Mouse (Mus musculus) spleen, adult 18-20 months (tissue): Measurements from ENCODE around the gene Ctsf.
"Not testable (repeated sequence)": the region's sequence is repeated elsewhere in the genome, so short reads cannot be mapped to it uniquely, and the experiment has no call there.

Experiments
- DNase-seq, 2 experiments: peaks; one replicate each; pipeline ENCODE4 v3.0.0; 2022; ENCODE audit warnings: mixed read lengths in 2 of 2

The Ctsf gene

DNA sequence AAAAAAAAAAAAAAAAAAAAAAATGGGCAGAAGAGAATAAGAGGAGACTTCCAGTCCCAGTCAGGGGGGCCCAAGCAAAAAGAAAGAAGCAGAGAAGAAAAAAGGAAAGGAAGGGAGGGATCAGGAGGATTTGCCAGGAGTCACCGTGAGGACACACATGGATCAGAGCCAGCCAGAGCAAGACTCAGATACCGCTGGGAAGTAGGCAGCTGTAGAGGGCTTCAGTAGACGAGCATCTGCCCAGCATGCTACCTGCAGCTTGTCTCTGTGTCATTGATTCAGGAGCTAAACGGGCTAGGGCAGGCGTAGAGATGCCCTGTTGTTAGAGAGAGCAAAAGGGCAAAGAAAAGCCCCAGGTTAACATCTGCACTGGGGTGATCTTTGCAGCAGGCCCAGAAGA is 4.6 kb upstream of the Ctsf start:
- no peak for DNase-seq

DNA sequence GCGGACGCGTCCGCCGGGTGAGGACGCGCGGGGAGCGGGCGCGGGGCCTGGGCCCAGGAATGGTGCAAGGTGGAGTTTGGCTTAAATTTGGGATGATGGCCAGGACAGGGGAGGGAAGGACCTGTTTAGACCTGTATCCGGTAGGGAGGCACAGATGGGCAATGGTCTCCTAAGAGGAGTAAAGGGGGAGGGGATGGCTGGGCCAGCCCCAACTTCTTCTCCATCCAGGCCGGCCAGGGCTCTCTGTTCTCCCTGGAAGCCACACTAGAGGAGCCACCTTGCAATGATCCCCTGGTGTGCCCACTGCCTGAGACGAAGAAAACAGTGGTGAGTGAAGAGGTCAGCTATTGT is 515 bp downstream of the Ctsf start:
- DNase-seq = no peak

- no peak for DNase-seq
Measured at GRCm38 (mm10) chr19:4855951-4856350, 1.0 kb downstream of the Ctsf start.

- no peak for DNase-seq
Measured at GRCm38 (mm10) chr19:4859081-4859480, 4.2 kb downstream of the Ctsf start.

DNA sequence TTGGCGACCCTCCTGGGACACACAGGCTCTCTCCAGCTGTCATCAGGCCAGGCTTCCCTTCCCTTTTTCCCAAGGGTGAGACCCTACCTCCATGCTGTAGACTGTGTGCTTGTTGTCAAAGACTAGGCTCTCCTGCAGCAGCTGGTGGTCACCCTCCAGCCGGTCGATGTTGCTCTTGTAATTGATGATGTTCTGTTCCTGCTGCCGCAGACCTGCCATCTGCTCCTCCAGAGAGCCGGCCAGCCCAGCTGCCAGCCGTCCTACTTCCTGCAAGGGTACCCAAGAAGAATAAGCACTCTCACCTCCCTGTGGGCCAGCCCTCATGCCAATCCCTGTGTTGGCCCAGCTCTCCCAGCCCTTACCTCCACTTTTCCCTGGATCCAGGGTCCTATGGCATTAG is 8.1 kb downstream of the Ctsf start:
- no peak for DNase-seq

DNA sequence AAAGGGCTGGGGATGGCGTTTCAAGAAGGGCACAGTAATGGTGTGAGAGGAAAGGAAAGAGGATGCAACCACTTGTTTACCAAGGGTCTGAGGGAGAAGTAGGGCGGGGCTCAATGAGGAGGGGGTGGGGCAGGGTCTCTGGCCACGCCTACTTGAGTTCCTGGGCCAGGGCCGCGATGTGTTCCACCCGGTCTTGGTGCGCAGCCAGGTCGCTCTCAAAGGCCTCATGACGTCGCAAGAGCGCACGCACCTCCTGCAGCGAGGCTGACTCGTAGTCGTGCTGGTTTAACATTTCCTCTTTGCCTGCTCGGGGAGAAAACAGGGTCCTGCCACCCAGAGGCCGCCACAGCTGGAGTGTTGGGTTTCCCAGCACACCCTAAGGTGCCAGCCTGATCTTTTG is 10.2 kb downstream of the Ctsf start:
- no peak for DNase-seq

- DNase-seq = not testable (repeated sequence)
Measured at GRCm38 (mm10) chr19:4874613-4875012, 19.7 kb downstream of the Ctsf start.

DNA sequence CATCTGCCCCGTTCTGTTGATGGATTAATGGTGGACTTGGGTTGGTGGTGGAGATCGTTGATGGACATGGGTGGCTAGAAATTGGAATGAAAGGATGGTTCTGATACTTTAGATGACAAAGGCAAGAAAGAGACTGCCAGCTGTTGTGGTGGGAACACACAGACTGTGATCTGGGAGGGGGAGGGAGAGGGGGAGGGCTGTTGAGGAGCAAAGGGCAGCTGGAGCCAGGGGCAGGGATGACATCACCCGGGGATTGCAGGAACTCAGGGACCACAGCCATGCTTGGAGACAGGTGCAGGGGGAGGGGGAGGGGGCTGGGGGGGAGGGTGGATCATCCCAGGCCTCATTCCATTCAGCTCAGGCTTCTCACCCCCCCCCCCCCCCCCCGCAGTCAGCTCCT is 21.3 kb downstream of the Ctsf start:
- no peak for DNase-seq

DNA sequence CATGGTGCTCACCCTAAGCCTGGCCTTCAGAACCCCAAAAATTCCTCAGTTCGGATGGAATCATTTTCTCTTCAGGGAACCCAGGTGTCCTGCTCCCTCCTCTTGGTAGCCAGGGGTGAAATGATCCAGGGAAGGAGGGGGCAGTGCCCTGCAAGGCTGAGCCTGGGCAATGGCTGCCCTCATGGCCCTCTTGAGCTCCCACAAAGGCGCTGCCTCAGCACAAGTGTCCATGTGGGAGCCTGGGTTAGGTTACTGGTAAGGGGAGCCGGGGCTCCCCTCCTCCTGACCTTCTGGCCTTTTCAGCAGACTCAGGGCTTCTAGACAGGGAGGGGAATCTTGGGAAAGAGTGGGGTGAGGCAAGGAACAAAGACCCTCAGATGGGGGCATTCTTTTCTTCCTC is 21.8 kb downstream of the Ctsf start:
- DNase-seq = no peak

DNA sequence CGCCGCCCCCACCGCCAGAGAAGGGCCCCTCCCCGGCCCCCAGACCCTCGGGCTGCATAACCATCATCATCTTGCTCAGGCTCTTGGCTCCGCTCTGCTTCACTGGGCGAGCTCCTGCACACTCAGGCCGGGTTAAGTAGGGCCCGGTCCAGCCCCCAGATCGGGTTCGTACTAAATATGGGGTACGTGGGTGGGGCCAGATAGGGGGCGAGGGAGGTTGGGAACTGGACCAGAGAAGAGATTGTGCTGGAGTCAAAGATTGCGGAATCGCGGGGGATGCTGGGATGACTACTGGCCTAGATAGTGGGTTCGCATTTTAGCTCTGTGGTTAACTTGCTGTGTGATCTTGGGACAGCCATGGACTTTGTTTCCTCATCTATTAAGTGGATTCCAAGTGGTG is 22.9 kb downstream of the Ctsf start, which contains the start of gene Actn3:
Gene Actn3, minus strand, starts transcription at position 125 of the 400 bp plus-strand sequence.
- DNase-seq = peak in 1 of 2 experiments; percentile 4

DNA sequence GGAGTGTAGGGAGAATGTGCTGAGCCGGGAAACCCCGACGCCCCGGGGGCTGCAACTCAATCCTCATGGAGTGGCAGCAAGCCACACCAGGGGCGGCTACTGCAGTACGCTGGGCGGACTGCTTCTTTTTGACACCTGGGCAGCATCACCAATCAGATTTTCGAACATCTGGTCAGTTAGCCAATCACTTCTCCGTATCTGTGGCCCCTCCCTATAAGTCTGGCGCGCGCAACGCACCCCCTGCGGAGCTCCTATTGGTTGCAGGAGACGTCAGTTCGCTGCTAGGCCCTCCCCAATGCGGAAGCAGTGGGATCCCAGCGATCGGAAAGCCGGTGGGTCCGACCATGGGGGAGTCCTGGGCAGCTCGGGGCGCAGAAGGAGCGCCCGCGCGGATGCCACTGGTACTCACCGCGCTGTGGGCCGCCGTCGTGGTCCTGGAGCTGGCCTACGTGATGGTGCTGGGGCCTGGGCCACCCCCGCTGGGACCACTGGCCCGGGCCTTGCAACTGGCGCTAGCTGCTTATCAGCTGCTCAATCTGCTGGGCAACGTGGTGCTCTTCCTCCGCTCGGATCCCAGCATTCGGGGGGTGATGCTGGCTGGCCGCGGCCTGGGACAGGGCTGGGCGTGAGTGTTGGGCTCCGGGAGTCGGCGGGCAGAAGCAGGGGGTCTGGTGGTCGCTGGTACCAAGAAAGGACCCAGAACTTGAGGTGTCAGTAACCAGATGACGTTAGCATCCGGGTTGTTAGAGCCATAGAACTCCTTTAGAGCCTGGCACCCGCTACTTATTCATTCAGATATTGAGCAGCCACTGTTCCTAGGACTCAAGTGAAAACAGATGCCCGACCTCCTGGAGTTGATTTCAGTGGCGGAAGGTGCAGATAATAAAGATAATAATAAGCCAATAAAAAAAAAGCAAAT is 23.7 kb downstream of the Ctsf start, which contains the start of gene Zdhhc24:
Gene Zdhhc24, plus strand, starts transcription at position 264 of the 919 bp plus-strand sequence.
- DNase-seq = peak; percentile 91 to 93

GRCm38 (mm10) chr19:4879324-4879703 is 24.4 kb downstream of the Ctsf start:
- no peak for DNase-seq

GRCm38 (mm10) chr19:4883961-4884360 is 29.0 kb downstream of the Ctsf start:
- DNase-seq = no peak

DNA sequence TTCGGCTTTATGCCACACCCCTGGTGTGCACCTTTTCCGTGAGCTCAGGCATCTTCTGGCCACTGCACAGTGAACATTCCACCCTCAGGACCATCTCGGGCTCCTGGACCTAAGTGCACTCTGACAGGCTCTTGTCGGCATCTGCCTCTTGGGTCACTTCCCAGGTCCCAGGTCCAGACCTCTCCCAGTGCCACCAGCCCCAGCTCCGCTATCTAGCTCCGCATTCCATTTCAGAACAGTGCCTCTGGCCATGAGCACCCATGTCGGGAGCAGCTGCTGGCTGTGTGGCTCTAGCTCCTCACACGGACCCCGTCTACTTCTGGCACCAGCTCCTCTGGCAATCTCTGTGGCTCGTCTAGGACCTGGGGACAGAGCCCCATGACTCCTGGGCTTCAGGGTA is 34.9 kb downstream of the Ctsf start:
- DNase-seq = no peak

GRCm38 (mm10) chr19:4891798-4892197 is 36.9 kb downstream of the Ctsf start:
- DNase-seq = no peak

DNA sequence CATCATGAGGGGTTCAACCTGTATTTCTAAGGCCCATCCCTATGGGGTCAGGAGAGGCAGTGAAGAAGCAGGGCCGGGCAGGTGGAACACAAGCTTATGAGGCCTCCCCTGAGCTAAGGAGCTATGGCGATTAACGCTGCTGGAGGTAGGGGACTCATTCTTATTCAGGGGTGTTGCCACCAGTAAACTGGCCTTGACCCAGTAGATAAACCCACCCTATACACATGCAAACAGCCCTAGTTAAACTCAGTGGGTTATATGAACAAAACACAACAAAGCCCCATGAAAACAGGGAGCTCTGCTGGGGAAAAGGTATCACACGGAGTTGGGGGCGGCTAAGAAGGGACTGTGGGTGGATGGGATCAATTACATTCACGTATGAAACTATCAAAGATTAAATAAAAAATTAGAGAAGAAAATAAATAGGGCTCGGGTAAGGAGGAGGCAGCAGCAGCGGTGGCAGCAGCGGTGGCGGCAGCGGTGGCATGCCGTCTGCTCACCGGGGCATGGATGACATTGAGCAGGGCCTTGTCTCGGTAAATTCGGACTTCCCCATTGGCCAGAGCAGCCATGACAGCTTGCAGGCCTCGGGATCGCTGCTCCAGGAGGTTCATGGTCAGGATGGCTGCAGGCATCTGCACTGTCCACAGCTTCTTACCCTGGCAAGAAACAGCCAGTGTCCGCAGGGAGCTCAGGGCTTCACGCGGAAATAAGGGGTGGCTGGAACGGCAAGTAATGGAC is 42.0 kb downstream of the Ctsf start:
- no peak for DNase-seq

GRCm38 (mm10) chr19:4898972-4899371 is 44.0 kb downstream of the Ctsf start:
- DNase-seq = no peak

GRCm38 (mm10) chr19:4899888-4900287 is 45.0 kb downstream of the Ctsf start:
- DNase-seq = no peak

- peak; percentile 44 to 63 for DNase-seq
Measured at GRCm38 (mm10) chr19:4905979-4906794, 51.3 kb downstream of the Ctsf start, which contains the start of gene Bbs1. Bbs1 (minus strand) TSS chr19:4906628.

GRCm38 (mm10) chr19:4908107-4908506 is 53.2 kb downstream of the Ctsf start:
- DNase-seq = peak in 1 of 2 experiments; percentile 20

- DNase-seq = no peak
Measured at GRCm38 (mm10) chr19:4909376-4909775, 54.4 kb downstream of the Ctsf start.
